Mouse (Mus musculus): ENCODE measurements around the gene Nfat5.

GRCm38 (mm10) chr8:107293641-107294628 lies 665 bp downstream of the Nfat5 start:
- no peak for TF ChIP-seq CTCF (IDR thresholded peaks at IDR 0.05; ENCODE audit: control insufficient read depth, insufficient read depth, low read length)
- TF ChIP-seq POLR2A (IDR thresholded peaks at IDR 0.05; ENCODE audit: borderline replicate concordance, control insufficient read depth, low read depth, low read length), result no peak

All from bone marrow, adult 2 months (tissue).